Mouse (Mus musculus) ES-E14 (cell line): ENCODE measurements around the gene Rab40c. TPM values are rescaled to one million over a fixed set of nuclear protein-coding genes. Genes with fewer than 3 reads are reported as not detected.
A peak's percentile ranks its signal among the peaks of the same experiment; 100 is the strongest.

Experiments used
- DNase-seq: peaks from one replicate; pipeline ENCODE4 v3.0.0-alpha.2; 2013; ENCODE audit warnings: low read depth, low spot score
- H3K27ac ChIP-seq: 2 replicates; pipeline ENCODE4 v1.5.1; 2012; ENCODE audit warnings: low read depth, mild to moderate bottlenecking, low read length, moderate library complexity, mixed read lengths; ENCODE audit not compliant: poor library complexity, insufficient read depth, severe bottlenecking
- H3K36me3 ChIP-seq: 2 replicates; pipeline ENCODE4 v1.6.1; 2012; ENCODE audit warnings: mild to moderate bottlenecking, low read length, moderate library complexity, mixed read lengths; ENCODE audit not compliant: control insufficient read depth, poor library complexity, insufficient read depth, severe bottlenecking
- H3K4me1 ChIP-seq, 2 experiments: fragments of 150-350 bp in 1 of 2; sonication (generic) in 1 of 2; 2 replicates each; pipeline ENCODE4 v1.6.1; 2012; ENCODE audit warnings: low read length in 2 of 2, mild to moderate bottlenecking in 1 of 2, mixed read lengths in 1 of 2; ENCODE audit not compliant: control insufficient read depth in 2 of 2, insufficient read depth in 2 of 2, poor library complexity in 1 of 2
- H3K4me3 ChIP-seq, 2 experiments: fragments of 150-350 bp in 1 of 2; sonication (generic) in 1 of 2; 2 replicates each; pipeline ENCODE4 v1.5.1; 2012; ENCODE audit warnings: low read length in 2 of 2, low read depth in 1 of 2, mild to moderate bottlenecking in 1 of 2, mixed read lengths in 1 of 2; ENCODE audit not compliant: insufficient read depth in 1 of 2, poor library complexity in 1 of 2, severe bottlenecking in 1 of 2
- H3K9ac ChIP-seq: 2 replicates; pipeline ENCODE4 v1.6.1; 2012; ENCODE audit warnings: low read depth, mild to moderate bottlenecking, low read length, mixed read lengths; ENCODE audit not compliant: poor library complexity, insufficient read depth, severe bottlenecking
- H3K9me3 ChIP-seq: fragments of 150-350 bp; sonication (generic); 2 replicates; pipeline ENCODE4 v1.6.1; 2012; ENCODE audit warnings: low read depth, mild to moderate bottlenecking, low read length; ENCODE audit not compliant: control insufficient read depth, insufficient read depth
- CHD2 ChIP-seq: IDR thresholded peaks from 2 replicates; pipeline ENCODE4 v1.6.1; 2014; ENCODE audit warnings: mild to moderate bottlenecking, low read depth, low read length, inconsistent platforms
- HCFC1 ChIP-seq: IDR thresholded peaks from 2 replicates; pipeline ENCODE4 v1.6.1; 2012; ENCODE audit warnings: low read length, inconsistent platforms, borderline replicate concordance; ENCODE audit not compliant: insufficient read depth
- MAFK ChIP-seq: IDR thresholded peaks from 2 replicates; pipeline ENCODE4 v1.6.1; 2014; ENCODE audit warnings: mild to moderate bottlenecking, low read depth, low read length, inconsistent platforms; ENCODE audit not compliant: insufficient read depth
- ZC3H11A ChIP-seq: IDR thresholded peaks from 2 replicates; pipeline ENCODE4 v1.6.1; 2012; ENCODE audit warnings: low read depth, mild to moderate bottlenecking, inconsistent platforms, low read length, borderline replicate concordance
- ZNF384 ChIP-seq: IDR thresholded peaks from 2 replicates; pipeline ENCODE4 v1.6.1; 2012; ENCODE audit warnings: low read depth, low read length, inconsistent platforms
- in situ Hi-C, 2 experiments: fragments of 600-800 bp; cut with MboI; formaldehyde crosslinking; loops; one replicate each; pipeline ENCODE4 v1.15.1; 2025; ENCODE audit warnings: low sequenced_read_pairs in 2 of 2, inconsistent platforms in 1 of 2; ENCODE audit not compliant: unreplicated experiment in 2 of 2
- total RNA-seq: library from RNA; depleted of rRNA; stranded (reverse); fragments of 300-350 nt; gene quantifications from 2 replicates; pipeline ENCODE4 v1.2.3, GENCODE M21; 2012

Gene Rab40c
- total RNA-seq, 1 experiment: 15.7 TPM

- H3K36me3 ChIP-seq: peaks cover 56% of the 10 kb centered on the region
- H3K9me3 ChIP-seq: no peaks in the 10 kb centered on the region
- no peak for DNase-seq
- no peak overlapping the region for H3K9ac ChIP-seq
- in situ Hi-C loops: no loop called here
- TF ChIP-seq ZNF384 (no peak), ZC3H11A (no peak), CHD2 (no peak), HCFC1 (no peak), MAFK (no peak)
- no peak overlapping the region for H3K4me3 ChIP-seq
- no peak overlapping the region for H3K27ac ChIP-seq
- peaks cover 0 to 19% of the 10 kb centered on the region in 2 experiments; a peak in 1 of 4 replicates for H3K4me1 ChIP-seq
Measured at GRCm38 (mm10) chr17:25837533-25837932, 82.0 kb downstream of the Rab40c start.

GRCm38 (mm10) chr17:25837076-25837410, 82.5 kb downstream of the Rab40c start, which contains the start of gene Rhbdl1:
Rhbdl1 (minus strand) TSS chr17:25837295.
- H3K9me3 ChIP-seq: no peaks in the 10 kb centered on the region
- DNase-seq: no peak
- H3K4me1 ChIP-seq: peaks cover 0 to 19% of the 10 kb centered on the region in 2 experiments; a peak in 1 of 4 replicates
- TF ChIP-seq MAFK: no peak
- no peak for TF ChIP-seq ZNF384
- no peak for TF ChIP-seq ZC3H11A
- no peak for TF ChIP-seq CHD2
- TF ChIP-seq HCFC1: no peak
- H3K4me3 ChIP-seq: peak within 1 kb of the TSS; percentile 23 to 41; a peak in 3 of 4 replicates
- in situ Hi-C loops: no loop called here
- no peak within 1 kb of the TSS for H3K27ac ChIP-seq
- peaks cover 51% of the 10 kb centered on the region for H3K36me3 ChIP-seq
- peak within 1 kb of the TSS; percentile 20; the same call in 1 of the 2 replicates for H3K9ac ChIP-seq

GRCm38 (mm10) chr17:25836397-25837075, 83.0 kb downstream of the Rab40c start:
- Histone ChIP-seq H3K9me3 (no peaks in the 10 kb centered on the region), H3K4me1 (peaks cover under 1 to 23% of the 10 kb centered on the region in 2 experiments; a peak in 1 of 4 replicates), H3K4me3 (peak overlapping the region; percentile 23 to 41; a peak in 3 of 4 replicates), H3K9ac (peak overlapping the region; percentile 20; the same call in 1 of the 2 replicates), H3K36me3 (peaks cover 51% of the 10 kb centered on the region), H3K27ac (no peak overlapping the region)
- no peak for DNase-seq
- no peak for TF ChIP-seq ZC3H11A
- no peak for TF ChIP-seq MAFK
- no peak for TF ChIP-seq ZNF384
- no peak for TF ChIP-seq CHD2
- TF ChIP-seq HCFC1: no peak
- in situ Hi-C loops: no loop called here

GRCm38 (mm10) chr17:25835816-25836215, 83.7 kb downstream of the Rab40c start:
- Histone ChIP-seq H3K4me3 (no peak overlapping the region), H3K4me1 (peaks cover 2 to 26% of the 10 kb centered on the region in 2 experiments; a peak in 1 of 4 replicates), H3K9me3 (no peaks in the 10 kb centered on the region), H3K9ac (no peak overlapping the region), H3K27ac (no peak overlapping the region), H3K36me3 (peaks cover 51% of the 10 kb centered on the region)
- in situ Hi-C loops: no loop called here
- TF ChIP-seq ZC3H11A (no peak), HCFC1 (no peak), MAFK (no peak), ZNF384 (no peak), CHD2 (no peak)
- no peak for DNase-seq
